ENCODE assay signal across 8 mouse cellular contexts in the genomic region with DNA sequence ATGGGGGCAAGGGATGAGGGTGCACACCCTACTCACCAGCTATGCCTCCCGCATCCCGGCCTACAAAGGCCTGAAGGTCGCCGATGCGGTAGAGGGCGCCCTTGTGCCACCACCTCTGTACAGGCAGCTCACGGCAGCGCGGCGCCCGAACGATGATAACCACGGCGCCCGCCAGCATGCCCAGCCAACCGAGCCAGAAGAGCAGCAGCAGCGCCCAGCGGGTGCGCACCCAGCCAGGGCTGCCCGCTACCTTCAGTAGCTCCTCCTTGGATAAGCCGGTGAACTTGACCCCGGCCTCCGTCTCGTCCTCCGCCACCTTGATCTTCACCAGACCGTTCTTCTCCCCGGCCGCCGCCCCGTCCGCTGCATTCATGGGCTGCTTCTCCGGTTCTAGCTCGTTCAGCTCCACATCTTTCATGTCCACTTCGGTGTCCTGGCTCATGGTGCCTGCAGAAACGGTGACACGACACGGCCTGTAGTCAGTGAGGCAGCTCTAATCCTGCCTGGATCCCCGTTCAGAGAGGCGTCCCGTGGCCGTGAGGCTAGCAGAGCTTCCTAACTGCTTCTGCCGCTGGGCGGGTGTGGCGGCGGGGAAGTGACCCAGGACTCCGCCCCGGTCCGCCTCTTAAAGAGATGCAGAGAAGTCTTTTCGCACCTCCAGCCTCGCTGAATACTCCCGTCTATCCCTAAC. TPM values are rescaled to one million over a fixed set of nuclear protein-coding genes. Genes with fewer than 3 reads are reported as not detected.
A peak's percentile ranks its signal among the peaks of the same experiment; 100 is the strongest.
DNase-seq lines count a peak whose midpoint lies in the region; ATAC-seq lines count a peak whose summit lies in the region.

No protein-coding gene starts in this region.

- H3K36me3 ChIP-seq in hindbrain, embryonic 16.5 days (ENCODE audit: control insufficient read depth, insufficient read depth, low read length) = peaks cover 17% of the 10 kb centered on the region

- H3K27ac ChIP-seq in hindbrain, embryonic 16.5 days (ENCODE audit: low read depth, low read length) = peak overlapping the region; percentile 85

- H3K9ac ChIP-seq in hindbrain, embryonic 16.5 days (ENCODE audit: low read depth, low read length) = peak overlapping the region; percentile 75

- peak overlapping the region; percentile 58 for H3K4me2 ChIP-seq in hindbrain, embryonic 16.5 days (ENCODE audit: low read length)

- H3K9me3 ChIP-seq in hindbrain, embryonic 16.5 days (ENCODE audit: control insufficient read depth, low read length) = no peaks in the 10 kb centered on the region

- peak; percentile 93 for ATAC-seq in hindbrain, embryonic 16.5 days

- H3K4me3 ChIP-seq in hindbrain, embryonic 16.5 days (ENCODE audit: low read length) = peak overlapping the region; percentile 50

- H3K4me1 ChIP-seq in hindbrain, embryonic 16.5 days (ENCODE audit: control insufficient read depth, insufficient read depth, low read depth, low read length) = peaks cover 23% of the 10 kb centered on the region

- no peaks in the 10 kb centered on the region for H3K27me3 ChIP-seq in hindbrain, embryonic 16.5 days (replicated peaks; ENCODE audit: control insufficient read depth, insufficient read depth, low read length)

- DNase-seq in T-cell, adult 2 months (ENCODE audit: low spot score) = peak; percentile 93
- peak; percentile 93 for DNase-seq in cerebellum, postnatal 36 days
- DNase-seq in gastrocnemius, adult 18-20 months (ENCODE audit: low spot score) = peak; percentile 92
- peak; percentile 92 to 94 for DNase-seq in left cerebral cortex, adult 18-20 months (ENCODE audit: low spot score in 2 of 2)
- peak; percentile 95 for DNase-seq in lung, postnatal 4 days
- DNase-seq in retina, postnatal 1 day = peak; percentile 93
- DNase-seq in thymus, postnatal 4 days = peak; percentile 99

- WGBS in hindbrain, embryonic 16.5 days = under 1% methylated on average over 48 of the region's 51 CpGs

RNA-seq across cellular contexts. Expression of a gene that starts 9.7 kb away (rescaled TPM):
- total RNA-seq in gastrocnemius, adult 18-20 months (2021) = 10 to 100 TPM; 30.2 to 37.3 TPM
- polyA plus RNA-seq in hindbrain, embryonic 16.5 days (2015; fragmentation: Nextera tagmentation; extraction: Ambion mirVana) = 183 and 191 TPM in 2 replicates
- 100 to 1,000 TPM; 148 to 152 TPM for total RNA-seq in left cerebral cortex, adult 18-20 months (2021)

RNA-seq across cellular contexts. Expression of a gene that starts 22.2 kb away (rescaled TPM):
- total RNA-seq in gastrocnemius, adult 18-20 months (2021) = 10 to 100 TPM; 16.4 to 16.9 TPM
- 89.6 and 92.0 TPM in 2 replicates for polyA plus RNA-seq in hindbrain, embryonic 16.5 days (2015; fragmentation: Nextera tagmentation; extraction: Ambion mirVana)
- 10 to 100 TPM; 46.9 to 50.5 TPM for total RNA-seq in left cerebral cortex, adult 18-20 months (2021)

RNA-seq across cellular contexts. Expression of a gene that starts 27.1 kb away (rescaled TPM):
- 1 to 10 TPM in 1 of 2 experiments, not detected in 1; 1.0 TPM for total RNA-seq in gastrocnemius, adult 18-20 months (2021)
- polyA plus RNA-seq in hindbrain, embryonic 16.5 days (2015; fragmentation: Nextera tagmentation; extraction: Ambion mirVana) = 1.5 and 1.6 TPM in 2 replicates
- total RNA-seq in left cerebral cortex, adult 18-20 months (2021) = 1 to 10 TPM in 1 of 2 experiments, under 1 TPM in 1; 0.94 to 1.5 TPM

RNA-seq across cellular contexts. Expression of a gene that starts 27.8 kb away (rescaled TPM):
- total RNA-seq in gastrocnemius, adult 18-20 months (2021) = 10 to 100 TPM; 16.0 to 16.6 TPM
- polyA plus RNA-seq in hindbrain, embryonic 16.5 days (2015; fragmentation: Nextera tagmentation; extraction: Ambion mirVana) = 109 and 119 TPM in 2 replicates
- 10 to 100 TPM; 70.1 to 72.7 TPM for total RNA-seq in left cerebral cortex, adult 18-20 months (2021)

RNA-seq across cellular contexts. Expression of a gene that starts 43.4 kb away (rescaled TPM):
- 10 to 100 TPM; 27.5 to 31.3 TPM for total RNA-seq in gastrocnemius, adult 18-20 months (2021)
- polyA plus RNA-seq in hindbrain, embryonic 16.5 days (2015; fragmentation: Nextera tagmentation; extraction: Ambion mirVana) = 120 and 140 TPM in 2 replicates
- total RNA-seq in left cerebral cortex, adult 18-20 months (2021) = 10 to 100 TPM; 78.1 to 88.5 TPM

Comparison
In these comparisons a context has a peak if more than half of its experiments do, and no peak if none do; other contexts are left out.
1. Peak in every context shown above with its lines: DNase-seq, ATAC-seq, H3K4me3 ChIP-seq and H3K27ac ChIP-seq.